Mouse (Mus musculus) v-Abl transformed pro-B cells (cell line): ENCODE data around the gene Asb15.

Experiments used
- in situ Hi-C, 2 experiments: fragments of 400-800 bp; cut with MboI; formaldehyde crosslinking; loops; one replicate each; pipeline ENCODE4 v1.15.1; 2025; ENCODE audit not compliant: unreplicated experiment in 2 of 2

Gene Asb15

GRCm38 (mm10) chr6:24555488-24555887 is 27.5 kb downstream of the Asb15 start:
- in situ Hi-C loops: no loop called here

- in situ Hi-C loops: no loop called here
Measured at GRCm38 (mm10) chr6:24564081-24564480, 36.1 kb downstream of the Asb15 start.

GRCm38 (mm10) chr6:24564886-24565285 is 36.9 kb downstream of the Asb15 start:
- in situ Hi-C loops: no loop called here

DNA sequence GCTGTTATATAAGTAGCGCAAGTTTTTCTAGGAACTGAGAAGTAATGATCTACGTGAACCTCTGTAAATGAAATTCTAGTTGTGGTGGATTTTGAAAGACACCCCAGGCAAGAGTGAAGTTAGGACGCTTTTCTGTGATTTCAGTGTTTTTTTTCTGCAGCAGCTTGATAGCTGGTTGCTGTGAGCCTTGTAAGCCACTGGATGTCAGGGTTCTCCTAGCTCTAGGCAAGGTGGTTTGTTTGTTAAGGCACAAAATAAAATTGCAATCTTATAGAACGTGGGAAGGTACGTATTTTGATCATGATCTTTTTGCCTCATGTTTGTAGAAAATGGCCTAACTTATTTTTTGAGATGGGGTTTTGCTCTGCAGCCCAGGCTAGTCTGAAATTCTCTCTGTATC is 41.0 kb downstream of the Asb15 start:
- in situ Hi-C loops: no loop called here

DNA sequence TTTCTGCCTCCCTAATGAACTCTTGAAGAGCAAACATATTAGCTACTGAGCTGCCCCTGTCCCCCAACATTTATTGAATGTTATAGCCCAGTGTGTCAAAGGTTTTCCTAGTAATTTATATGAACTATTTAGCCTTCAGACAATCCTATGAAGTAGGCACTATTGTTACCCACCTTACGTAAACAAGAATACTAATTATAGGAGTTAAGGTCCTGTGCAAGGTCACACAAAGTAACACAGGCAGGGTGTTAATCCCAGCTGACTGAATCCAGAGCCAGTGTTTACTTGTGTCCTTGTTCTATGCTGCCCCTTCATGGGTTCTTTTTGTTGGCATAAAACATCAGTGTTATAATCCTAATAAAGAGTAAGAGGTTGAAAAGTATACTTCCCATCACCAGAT is 41.8 kb downstream of the Asb15 start:
- in situ Hi-C loops: no loop called here

GRCm38 (mm10) chr6:24570278-24570677 is 42.3 kb downstream of the Asb15 start:
- in situ Hi-C loops: no loop called here

GRCm38 (mm10) chr6:24571126-24571525 is 43.2 kb downstream of the Asb15 start:
- in situ Hi-C loops: no loop called here

- in situ Hi-C loops: no loop called here
Measured at GRCm38 (mm10) chr6:24572431-24572830, 44.5 kb downstream of the Asb15 start.

- in situ Hi-C loops: no loop called here
Measured at GRCm38 (mm10) chr6:24573319-24573718, 45.4 kb downstream of the Asb15 start.

DNA sequence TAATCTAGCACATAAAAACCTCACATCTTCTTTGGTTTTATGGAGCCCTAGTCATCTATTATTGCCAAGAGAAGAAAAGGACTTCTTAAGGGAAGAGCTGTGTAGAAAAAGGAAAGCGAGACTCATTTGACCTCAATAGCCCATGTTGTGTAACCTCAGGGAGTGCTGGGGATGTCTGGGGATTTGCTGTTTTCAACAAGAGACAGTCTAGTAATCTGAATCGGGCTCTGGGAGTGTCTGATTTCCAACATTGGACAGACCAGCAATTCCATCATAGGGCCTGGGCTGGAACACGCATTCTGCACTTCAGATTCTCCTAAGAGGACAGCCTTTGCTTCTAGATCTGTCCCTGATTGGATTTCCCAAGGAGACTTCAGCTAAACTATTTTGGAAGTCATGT is 55.5 kb downstream of the Asb15 start:
- in situ Hi-C loops: no loop called here

- in situ Hi-C loops: no loop called here
Measured at GRCm38 (mm10) chr6:24585431-24586310, 57.7 kb downstream of the Asb15 start.

- in situ Hi-C loops: no loop called here
Measured at GRCm38 (mm10) chr6:24586885-24587284, 58.9 kb downstream of the Asb15 start.

DNA sequence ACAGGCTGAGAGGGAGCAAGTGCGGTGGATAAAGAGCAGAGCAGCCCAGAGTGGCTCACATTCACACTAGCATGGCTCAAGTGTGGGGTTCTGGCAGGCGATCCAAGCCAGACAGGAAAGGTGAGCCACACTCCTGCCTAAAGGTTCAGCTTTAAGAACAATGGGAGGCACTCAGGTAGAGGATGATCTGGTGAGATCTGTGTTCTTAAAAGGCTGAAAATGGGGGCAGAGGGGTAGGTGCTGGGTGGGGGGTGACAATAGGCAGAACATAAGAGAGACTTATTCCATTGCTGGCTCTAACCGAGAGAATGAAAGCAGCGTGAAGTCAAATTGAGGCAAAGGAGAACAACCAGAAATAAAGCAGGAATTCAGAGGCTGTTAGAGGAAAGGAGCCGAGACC is 62.3 kb downstream of the Asb15 start:
- in situ Hi-C loops: no loop called here

DNA sequence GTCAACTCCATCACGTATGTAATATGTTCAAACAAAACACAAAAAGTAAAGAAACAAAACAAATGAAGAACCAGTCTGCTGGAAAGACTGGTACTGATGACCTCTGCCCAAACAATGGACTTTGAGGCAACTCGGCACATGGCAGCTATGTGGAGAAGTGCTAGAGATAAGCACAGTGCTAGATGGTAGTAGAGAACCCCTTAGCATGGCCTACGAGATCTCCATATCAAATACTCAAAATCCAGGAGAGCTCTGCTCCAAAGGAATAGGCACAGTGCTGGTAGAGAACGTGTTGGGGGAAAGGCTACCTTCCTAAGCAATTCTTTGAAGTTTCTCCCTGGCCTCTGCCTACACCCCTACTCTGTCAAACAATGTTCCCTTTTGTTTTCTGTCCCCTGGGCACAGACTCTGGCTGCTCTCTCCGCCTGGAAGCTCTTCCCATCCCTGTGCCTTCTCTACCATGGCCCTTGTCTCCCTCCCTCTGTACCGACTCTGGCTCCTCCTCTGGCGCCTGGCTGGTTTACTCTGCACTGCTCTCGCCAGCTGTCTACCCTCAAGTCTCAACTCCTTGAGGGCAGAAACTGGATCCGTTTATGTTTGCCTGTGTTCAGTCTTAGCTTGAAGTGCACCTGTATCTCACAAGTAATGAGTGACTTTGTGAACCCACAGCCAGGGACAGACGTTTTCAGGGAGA is 63.7 kb downstream of the Asb15 start:
- in situ Hi-C loops: no loop called here

- in situ Hi-C loops: no loop called here
Measured at GRCm38 (mm10) chr6:24597500-24597899, 69.6 kb downstream of the Asb15 start, which contains the start of gene Lmod2. Gene Lmod2, plus strand, starts transcription at chr6:24597762.

DNA sequence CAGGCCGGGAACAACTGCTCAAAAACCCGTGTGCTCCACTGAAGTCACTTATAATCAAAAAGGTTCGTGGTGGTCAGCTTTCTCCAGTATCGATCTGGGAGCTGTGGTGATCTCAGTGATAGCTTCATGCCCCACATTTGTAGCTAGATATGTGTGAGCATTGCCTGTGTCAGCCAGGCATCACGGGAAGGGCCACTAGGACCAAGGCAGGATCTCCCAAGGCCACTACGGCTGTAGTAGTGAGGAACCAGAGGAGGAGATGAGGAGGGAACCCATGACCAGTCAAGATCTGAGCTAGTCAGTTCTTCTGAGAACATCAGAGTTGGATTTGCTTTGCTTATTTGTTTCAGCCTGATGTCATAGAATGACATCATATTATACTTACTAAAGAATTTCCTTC is 71.2 kb downstream of the Asb15 start:
- in situ Hi-C loops: no loop called here

- in situ Hi-C loops: no loop called here
Measured at GRCm38 (mm10) chr6:24599639-24600038, 71.7 kb downstream of the Asb15 start.

GRCm38 (mm10) chr6:24600134-24600533 is 72.2 kb downstream of the Asb15 start:
- in situ Hi-C loops: no loop called here

GRCm38 (mm10) chr6:24600726-24601125 is 72.8 kb downstream of the Asb15 start:
- in situ Hi-C loops: no loop called here

DNA sequence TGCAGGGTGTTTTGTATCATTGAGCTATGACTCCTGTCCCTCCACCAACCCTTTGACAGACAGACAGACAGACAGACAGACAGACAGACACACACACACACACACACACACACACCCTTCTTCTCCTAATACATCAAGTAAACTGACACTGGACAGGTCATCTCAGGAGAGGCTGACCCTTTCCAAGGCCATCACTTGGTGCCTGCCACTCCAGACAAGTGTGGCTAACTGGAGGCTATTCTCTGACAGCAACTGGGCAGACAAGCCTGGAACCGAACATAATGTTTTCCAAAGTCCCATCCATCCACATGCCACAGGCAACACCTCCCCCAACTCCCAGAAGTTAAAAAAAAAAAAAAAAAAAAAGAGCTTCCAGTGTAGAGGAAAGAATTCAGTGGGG is 73.7 kb downstream of the Asb15 start:
- in situ Hi-C loops: no loop called here

- in situ Hi-C loops: no loop called here
Measured at GRCm38 (mm10) chr6:24602351-24602750, 74.4 kb downstream of the Asb15 start.

DNA sequence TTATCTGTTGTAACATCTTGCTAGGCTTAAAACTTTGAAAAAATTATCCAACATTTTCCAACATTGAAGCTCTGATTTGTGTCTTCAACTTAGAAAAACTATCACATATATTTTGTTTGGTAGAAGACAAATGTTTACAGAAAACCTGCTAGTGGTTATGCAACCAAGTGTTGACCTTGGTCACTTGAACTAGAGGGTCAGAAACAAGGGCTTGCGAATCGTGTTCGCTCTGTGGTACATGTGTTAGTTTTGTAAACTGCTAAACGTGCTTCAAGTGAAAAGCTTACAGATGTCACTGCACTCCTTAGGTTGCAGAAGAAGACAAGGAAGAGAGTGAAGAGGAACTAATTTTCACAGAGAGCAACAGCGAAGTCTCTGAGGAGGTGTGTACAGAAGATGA is 75.0 kb downstream of the Asb15 start:
- in situ Hi-C loops: no loop called here
